Mouse (Mus musculus) heart, embryonic 16.5 days (tissue): ENCODE results near the gene Bloc1s2. TPM values are rescaled to one million over a fixed set of nuclear protein-coding genes. Genes with fewer than 3 reads are reported as not detected.

ENCODE experiments used
- ATAC-seq: fragments of 200-750 bp; cut with Nextera tagmentation; replicated peaks from 2 replicates; pipeline ENCODE4 v1.8.0; 2017; ENCODE audit warnings: moderate number of reproducible peaks; ENCODE audit not compliant: insufficient read depth, low FRiP score; ENCODE audit errors: extremely low read depth
- H3K27ac ChIP-seq: fragments of 300-500 bp; sonication (generic); 2 replicates; pipeline ENCODE4 v1.5.1; 2014; ENCODE audit warnings: mild to moderate bottlenecking, low read length, control low read depth, moderate library complexity
- H3K27me3 ChIP-seq: fragments of 300-500 bp; sonication (generic); 2 replicates; pipeline ENCODE4 v1.6.1; 2014; ENCODE audit warnings: low read length, mixed read lengths; ENCODE audit not compliant: control insufficient read depth, insufficient read depth
- H3K36me3 ChIP-seq: fragments of 300-500 bp; sonication (generic); 2 replicates; pipeline ENCODE4 v1.6.1; 2014; ENCODE audit not compliant: control insufficient read depth, insufficient read depth
- H3K4me1 ChIP-seq: fragments of 300-500 bp; sonication (generic); 2 replicates; pipeline ENCODE4 v1.6.1; 2014; ENCODE audit warnings: low read length, mixed read lengths; ENCODE audit not compliant: control insufficient read depth, insufficient read depth
- H3K4me2 ChIP-seq: fragments of 300-500 bp; sonication (generic); 2 replicates; pipeline ENCODE4 v1.6.1; 2014; ENCODE audit warnings: low read depth, mild to moderate bottlenecking, control low read depth, low read length
- H3K4me3 ChIP-seq: fragments of 300-500 bp; sonication (generic); 2 replicates; pipeline ENCODE4 v1.5.1; 2014; ENCODE audit warnings: mild to moderate bottlenecking, control low read depth, low read length
- H3K9ac ChIP-seq: fragments of 300-500 bp; sonication (generic); 2 replicates; pipeline ENCODE4 v1.6.1; 2014; ENCODE audit warnings: low read length, control low read depth
- H3K9me3 ChIP-seq: fragments of 300-500 bp; sonication (generic); replicated peaks from 2 replicates; pipeline ENCODE4 v1.6.1; 2016; ENCODE audit warnings: low read length; ENCODE audit not compliant: control insufficient read depth
- whole genome bisulfite sequencing: fragments of 180-500 bp; shearing (Covaris S2); extraction: QIAGEN DNeasy Blood & Tissue Kit; methylation state at CpG from one replicate; pipeline ENCODE4 v1.1.7; 2014; 5-methylcytosine and 5-hydroxymethylcytosine counted together
- polyA plus RNA-seq: library from polyadenylated mRNA; unstranded; fragments of >200 nt; fragmentation: Nextera tagmentation; extraction: Ambion mirVana; gene quantifications from 2 replicates; pipeline ENCODE4 v1.2.1, GENCODE M21; 2015

Bloc1s2 gene
- 50.0 and 63.3 TPM in 2 replicates for polyA plus RNA-seq

- Histone ChIP-seq H3K4me2 (peak within 1 kb of the TSS; percentile 88), H3K4me1 (peaks cover 7% of the 10 kb centered on the region), H3K36me3 (peaks cover 19% of the 10 kb centered on the region), H3K27me3 (no peaks in the 10 kb centered on the region), H3K9me3 (no peaks in the 10 kb centered on the region), H3K9ac (peak within 1 kb of the TSS; percentile 72), H3K4me3 (peak within 1 kb of the TSS; percentile 71), H3K27ac (no peak within 1 kb of the TSS)
- WGBS = 3% methylated on average over 46 of the region's 46 CpGs
- peak; percentile 90 for ATAC-seq
Measured at GRCm38 (mm10) chr19:44145702-44146567, at the start of gene Bloc1s2. Gene Bloc1s2 (minus strand): TSS chr19:44146446.

GRCm38 (mm10) chr19:44195138-44195537, 48.9 kb upstream of the Bloc1s2 start:
- Histone ChIP-seq H3K36me3 (no peaks in the 10 kb centered on the region), H3K4me3 (no peak overlapping the region), H3K4me2 (no peak overlapping the region), H3K27me3 (no peaks in the 10 kb centered on the region), H3K27ac (no peak overlapping the region), H3K9me3 (no peaks in the 10 kb centered on the region), H3K4me1 (no peaks in the 10 kb centered on the region), H3K9ac (no peak overlapping the region)
- 10% methylated on average over 7 of the region's 7 CpGs for WGBS
- ATAC-seq = no peak

- Histone ChIP-seq H3K36me3 (no peaks in the 10 kb centered on the region), H3K4me1 (no peaks in the 10 kb centered on the region), H3K9ac (no peak overlapping the region), H3K9me3 (no peaks in the 10 kb centered on the region), H3K27me3 (no peaks in the 10 kb centered on the region), H3K4me3 (no peak overlapping the region), H3K4me2 (no peak overlapping the region), H3K27ac (no peak overlapping the region)
- WGBS = 58% methylated on average over 7 of the region's 7 CpGs
- no peak for ATAC-seq
Measured at GRCm38 (mm10) chr19:44193906-44194305, 47.7 kb upstream of the Bloc1s2 start.

GRCm38 (mm10) chr19:44192342-44192741, 46.1 kb upstream of the Bloc1s2 start, which contains the start of gene Pkd2l1:
Gene Pkd2l1 (minus strand): TSS chr19:44192442.
- Histone ChIP-seq H3K9ac (no peak within 1 kb of the TSS), H3K4me1 (no peaks in the 10 kb centered on the region), H3K4me3 (no peak within 1 kb of the TSS), H3K27ac (no peak within 1 kb of the TSS), H3K27me3 (no peaks in the 10 kb centered on the region), H3K36me3 (no peaks in the 10 kb centered on the region), H3K4me2 (no peak within 1 kb of the TSS), H3K9me3 (no peaks in the 10 kb centered on the region)
- WGBS = 33% methylated on average over 3 of the region's 3 CpGs
- no peak for ATAC-seq

GRCm38 (mm10) chr19:44189056-44189455, 42.8 kb upstream of the Bloc1s2 start:
- Histone ChIP-seq H3K9me3 (no peaks in the 10 kb centered on the region), H3K27ac (no peak overlapping the region), H3K36me3 (no peaks in the 10 kb centered on the region), H3K9ac (no peak overlapping the region), H3K4me2 (no peak overlapping the region), H3K4me3 (no peak overlapping the region), H3K27me3 (no peaks in the 10 kb centered on the region), H3K4me1 (no peaks in the 10 kb centered on the region)
- 69% methylated on average over 4 of the region's 4 CpGs for WGBS
- no peak for ATAC-seq

- no peak for ATAC-seq
- no peaks in the 10 kb centered on the region for H3K36me3 ChIP-seq
- H3K4me3 ChIP-seq = no peak overlapping the region
- H3K27me3 ChIP-seq = no peaks in the 10 kb centered on the region
- H3K4me1 ChIP-seq = no peaks in the 10 kb centered on the region
- WGBS = 65% methylated on average over 3 of the region's 3 CpGs
- no peak overlapping the region for H3K9ac ChIP-seq
- peaks cover 2% of the 10 kb centered on the region; the same call in 1 of the 2 replicates for H3K9me3 ChIP-seq
- H3K27ac ChIP-seq = no peak overlapping the region
- H3K4me2 ChIP-seq = no peak overlapping the region
Measured at GRCm38 (mm10) chr19:44183968-44184367, 37.7 kb upstream of the Bloc1s2 start.

GRCm38 (mm10) chr19:44180502-44180901, 34.3 kb upstream of the Bloc1s2 start:
- no peaks in the 10 kb centered on the region for H3K4me1 ChIP-seq
- H3K27ac ChIP-seq = no peak overlapping the region
- no peak overlapping the region for H3K4me2 ChIP-seq
- ATAC-seq = no peak
- 57% methylated on average over 1 of the region's 1 CpGs for WGBS
- H3K4me3 ChIP-seq = no peak overlapping the region
- no peaks in the 10 kb centered on the region for H3K27me3 ChIP-seq
- no peak overlapping the region for H3K9ac ChIP-seq
- no peaks in the 10 kb centered on the region for H3K36me3 ChIP-seq
- H3K9me3 ChIP-seq = peaks cover 8% of the 10 kb centered on the region

GRCm38 (mm10) chr19:44176741-44177140, 30.5 kb upstream of the Bloc1s2 start:
- Histone ChIP-seq H3K4me2 (no peak overlapping the region), H3K9me3 (peaks cover 13% of the 10 kb centered on the region), H3K36me3 (no peaks in the 10 kb centered on the region), H3K9ac (no peak overlapping the region), H3K27ac (no peak overlapping the region), H3K4me1 (no peaks in the 10 kb centered on the region), H3K27me3 (no peaks in the 10 kb centered on the region), H3K4me3 (no peak overlapping the region)
- ATAC-seq = no peak
- 79% methylated on average over 3 of the region's 3 CpGs for WGBS

GRCm38 (mm10) chr19:44174835-44175234, 28.6 kb upstream of the Bloc1s2 start:
- peaks cover 13% of the 10 kb centered on the region for H3K9me3 ChIP-seq
- no peak for ATAC-seq
- 57% methylated on average over 8 of the region's 8 CpGs for WGBS
- H3K27me3 ChIP-seq = no peaks in the 10 kb centered on the region
- no peak overlapping the region for H3K4me2 ChIP-seq
- no peak overlapping the region for H3K4me3 ChIP-seq
- H3K36me3 ChIP-seq = no peaks in the 10 kb centered on the region
- no peak overlapping the region for H3K9ac ChIP-seq
- no peak overlapping the region for H3K27ac ChIP-seq
- no peaks in the 10 kb centered on the region for H3K4me1 ChIP-seq
